Mouse (Mus musculus): ENCODE data around the gene Gm28047. TPM values are rescaled to one million over a fixed set of nuclear protein-coding genes. Genes with fewer than 3 reads are reported as not detected.
"Not testable (repeated sequence)": the region's sequence is repeated elsewhere in the genome, so short reads cannot be mapped to it uniquely, and the experiment has no call there.

The Gm28047 gene
- 0.10 and 0.17 TPM in 2 replicates for polyA plus RNA-seq (2012; rRNA removed)

- peak; percentile 99 for DNase-seq (ENCODE audit: low spot score)
Observed at GRCm38 (mm10) chr15:102624970-102625686, at the start of gene Gm28047, which contains the start of gene Atf7. Gm28047 (minus strand) TSS chr15:102625067. Atf7 (minus strand) TSS chr15:102625464.

- no peak for DNase-seq (ENCODE audit: low spot score)
Observed at GRCm38 (mm10) chr15:102673548-102673947, 48.7 kb upstream of the Gm28047 start.

GRCm38 (mm10) chr15:102672215-102673071 is 47.6 kb upstream of the Gm28047 start, which contains the start of gene Atp5g2:
Atp5g2 (minus strand) TSS chr15:102672352.
- DNase-seq (ENCODE audit: low spot score), result peak; percentile 34

- DNase-seq (ENCODE audit: low spot score), result peak; percentile 64
Observed at GRCm38 (mm10) chr15:102671721-102672214, 46.9 kb upstream of the Gm28047 start.

GRCm38 (mm10) chr15:102670767-102671575 is 46.1 kb upstream of the Gm28047 start:
- DNase-seq (ENCODE audit: low spot score), result peak; percentile 95

GRCm38 (mm10) chr15:102670281-102670680 is 45.4 kb upstream of the Gm28047 start:
- DNase-seq (ENCODE audit: low spot score), result no peak

- DNase-seq (ENCODE audit: low spot score), result no peak
Observed at GRCm38 (mm10) chr15:102669571-102669970, 44.7 kb upstream of the Gm28047 start.

- DNase-seq (ENCODE audit: low spot score), result peak; percentile 25
Observed at GRCm38 (mm10) chr15:102665494-102665893, 40.6 kb upstream of the Gm28047 start.

- DNase-seq (ENCODE audit: low spot score), result no peak
Observed at GRCm38 (mm10) chr15:102663825-102664224, 39.0 kb upstream of the Gm28047 start.

- DNase-seq (ENCODE audit: low spot score), result not testable (repeated sequence)
Observed at GRCm38 (mm10) chr15:102662601-102663000, 37.7 kb upstream of the Gm28047 start.

- DNase-seq (ENCODE audit: low spot score), result no peak
Observed at GRCm38 (mm10) chr15:102657926-102658381, 33.1 kb upstream of the Gm28047 start.

GRCm38 (mm10) chr15:102656658-102657057 is 31.8 kb upstream of the Gm28047 start:
- no peak for DNase-seq (ENCODE audit: low spot score)

GRCm38 (mm10) chr15:102651928-102652660 is 27.2 kb upstream of the Gm28047 start:
- not testable (repeated sequence) for DNase-seq (ENCODE audit: low spot score)

- no peak for DNase-seq (ENCODE audit: low spot score)
Observed at GRCm38 (mm10) chr15:102651107-102651506, 26.2 kb upstream of the Gm28047 start.

- no peak for DNase-seq (ENCODE audit: low spot score)
Observed at GRCm38 (mm10) chr15:102635817-102636216, 10.9 kb upstream of the Gm28047 start.

GRCm38 (mm10) chr15:102634684-102635083 is 9.8 kb upstream of the Gm28047 start:
- no peak for DNase-seq (ENCODE audit: low spot score)

- no peak for DNase-seq (ENCODE audit: low spot score)
Observed at GRCm38 (mm10) chr15:102625687-102626055, 804 bp upstream of the Gm28047 start.

- no peak for DNase-seq (ENCODE audit: low spot score)
Observed at GRCm38 (mm10) chr15:102624291-102624969, 437 bp downstream of the Gm28047 start.

GRCm38 (mm10) chr15:102623121-102623520 is 1.7 kb downstream of the Gm28047 start:
- DNase-seq (ENCODE audit: low spot score), result no peak

- no peak for DNase-seq (ENCODE audit: low spot score)
Observed at GRCm38 (mm10) chr15:102622536-102622935, 2.3 kb downstream of the Gm28047 start.

Measured in urinary bladder, adult 2 months (tissue).